Mouse (Mus musculus): ENCODE measurements around the gene Uri1.

DNA sequence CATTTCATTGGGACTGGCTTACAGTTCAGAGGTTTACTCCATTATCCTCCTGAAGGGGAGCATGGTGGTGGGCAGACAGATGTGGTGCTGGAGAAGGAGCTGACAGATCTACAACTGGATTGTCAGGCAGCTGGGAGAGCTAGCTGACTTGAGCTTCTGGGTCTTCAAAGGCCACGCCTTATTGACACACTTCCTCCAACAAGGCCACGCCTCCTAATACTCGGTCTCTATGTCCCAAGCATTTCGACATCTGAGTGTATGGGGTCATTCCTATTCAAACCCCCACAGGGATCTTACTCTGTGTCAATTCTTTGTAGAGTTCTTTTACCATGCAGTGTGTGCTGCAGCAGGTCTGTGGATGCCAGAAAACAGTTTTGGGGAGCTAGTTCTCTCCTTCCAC lies 41.1 kb upstream of the Uri1 start:
- no peak for TF ChIP-seq CTCF (IDR thresholded peaks at IDR 0.05; ENCODE audit: low read depth, low read length)
- TF ChIP-seq EP300 (IDR thresholded peaks at IDR 0.05; ENCODE audit: insufficient read depth, low read depth, low read length), result no peak
- TF ChIP-seq POLR2A (IDR thresholded peaks at IDR 0.05; ENCODE audit: insufficient read depth, low read length), result no peak
